Mouse (Mus musculus) inflammation-experienced regulatory T-cells, adult 6 months (primary cell): Measurements from ENCODE around the gene Plxnc1. TPM values are rescaled to one million over a fixed set of nuclear protein-coding genes. Genes with fewer than 3 reads are reported as not detected.

Source experiments
- ATAC-seq: one replicate; pipeline ENCODE4 v1.8.0; 2017
- polyA plus RNA-seq, 3 experiments: library from polyadenylated mRNA; unstranded; fragments of 100-300 nt; shearing (Covaris generic); gene quantifications; one replicate each; pipeline ENCODE4 v1.2.1; 2017

Gene Plxnc1
- 10 to 100 TPM; 21.8 to 22.9 (median 22.5) TPM for polyA plus RNA-seq

DNA sequence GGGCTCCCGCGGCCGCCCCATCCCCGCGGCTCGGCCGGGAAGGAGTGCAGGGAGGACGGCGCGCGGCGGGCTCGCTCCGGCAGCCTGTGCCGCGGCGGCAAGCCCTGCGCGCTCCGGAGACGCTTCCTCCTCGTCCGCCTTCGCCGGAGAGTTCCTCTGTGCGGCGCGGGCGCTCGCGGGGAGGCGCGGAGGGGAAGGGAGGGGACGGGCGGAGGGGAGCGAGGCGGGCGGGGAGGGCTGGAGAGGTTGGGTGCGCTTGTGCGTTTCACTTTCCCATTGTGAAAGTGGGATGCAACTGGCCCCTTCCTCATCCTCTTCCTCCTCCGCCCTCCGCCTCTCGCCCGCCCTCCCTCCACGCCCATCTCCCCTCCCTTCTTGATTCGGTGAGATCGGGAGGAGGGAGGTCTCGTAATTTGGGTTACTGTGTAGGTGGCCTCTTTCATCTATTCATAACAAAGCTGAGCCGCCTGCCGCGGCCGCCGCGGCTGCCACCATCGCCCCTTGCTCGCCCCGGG lies at the start of gene Plxnc1:
Plxnc1 (minus strand) TSS at position 145 of the 515 bp plus-strand sequence.
- peak; percentile 74 for ATAC-seq

DNA sequence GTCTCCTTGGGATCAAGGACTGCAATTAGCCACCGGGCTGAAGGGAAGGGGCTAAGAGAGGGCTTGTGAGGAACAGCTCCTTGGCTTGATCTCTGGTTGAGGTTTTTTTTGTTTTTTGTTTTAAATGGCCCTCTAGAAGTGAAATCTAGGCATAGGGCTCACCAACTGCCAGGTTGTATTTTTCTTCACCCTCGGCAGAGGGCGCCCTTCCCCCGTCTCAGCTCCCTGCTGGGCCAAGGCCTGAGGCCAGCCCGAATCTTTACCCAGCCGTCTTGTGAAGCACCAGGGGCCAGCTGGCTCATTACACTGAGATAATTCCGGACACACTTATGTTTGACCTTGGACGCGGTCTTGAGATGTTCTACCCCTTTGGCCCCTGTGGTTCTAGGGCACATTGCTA lies 47.5 kb upstream of the Plxnc1 start:
- ATAC-seq: peak; percentile 81

DNA sequence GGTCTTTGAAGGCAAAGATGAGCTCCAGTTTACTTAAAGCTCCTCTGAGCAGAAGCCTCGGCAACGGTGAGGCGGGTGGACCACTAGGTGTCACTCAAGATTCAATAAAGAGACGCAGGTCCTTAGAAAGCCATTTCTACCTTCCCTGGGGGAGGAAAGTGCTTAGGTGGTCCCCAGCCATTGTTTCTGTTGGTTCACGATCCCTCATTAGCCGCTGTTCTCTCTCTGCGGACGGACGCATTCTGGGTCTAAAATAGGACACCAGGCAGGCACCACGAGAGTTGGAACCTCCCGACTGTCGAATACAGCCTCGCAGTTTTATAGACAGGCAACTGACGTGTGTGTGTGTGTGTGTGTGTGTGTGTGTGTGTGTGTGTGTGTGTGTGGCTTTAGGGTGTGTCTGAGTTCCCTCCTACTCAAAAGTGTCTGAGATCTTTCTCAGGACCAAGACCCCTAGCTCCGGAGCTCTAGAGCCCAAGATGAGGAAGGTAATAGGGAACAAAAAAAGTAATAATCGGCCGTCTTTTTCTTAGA lies 47.0 kb upstream of the Plxnc1 start:
- ATAC-seq: peak; percentile 69

DNA sequence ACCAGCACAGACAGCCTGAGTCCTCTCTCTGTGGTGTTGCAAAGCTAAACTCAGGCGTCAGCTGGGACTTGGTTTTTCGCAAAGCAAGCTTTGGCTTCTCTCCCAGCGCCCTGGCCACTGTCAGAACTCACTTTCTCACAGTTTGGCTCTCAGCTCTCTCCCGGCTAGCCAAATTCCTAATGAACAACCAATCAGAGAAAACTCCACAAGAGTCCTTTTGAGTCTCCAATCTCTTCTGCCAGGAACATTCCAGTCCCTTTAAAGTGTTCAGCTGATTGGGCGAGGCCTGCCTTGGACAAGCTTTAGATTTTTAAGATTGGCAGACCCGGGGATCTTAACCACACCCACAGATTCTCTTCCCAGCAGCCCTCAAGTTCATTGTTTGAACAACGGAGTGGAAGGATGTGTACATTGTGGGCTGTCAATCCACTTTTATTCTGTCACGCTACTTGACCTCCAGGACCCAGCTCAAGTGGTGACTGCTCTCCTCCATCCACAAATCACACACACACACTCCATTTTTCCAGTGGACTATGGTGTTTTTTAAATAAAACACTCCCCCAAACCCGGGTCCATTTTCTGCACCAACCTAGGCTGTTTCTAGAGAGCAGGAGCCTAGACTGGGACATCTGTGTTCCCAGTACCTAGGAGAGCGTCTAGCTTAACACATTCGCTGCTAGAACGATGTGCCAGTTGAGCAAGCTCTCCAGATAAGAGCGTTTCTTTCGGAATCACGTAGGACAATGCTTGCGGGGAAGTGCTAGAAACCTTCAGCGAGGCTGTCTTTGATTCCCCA lies 46.3 kb upstream of the Plxnc1 start:
- ATAC-seq: no peak

DNA sequence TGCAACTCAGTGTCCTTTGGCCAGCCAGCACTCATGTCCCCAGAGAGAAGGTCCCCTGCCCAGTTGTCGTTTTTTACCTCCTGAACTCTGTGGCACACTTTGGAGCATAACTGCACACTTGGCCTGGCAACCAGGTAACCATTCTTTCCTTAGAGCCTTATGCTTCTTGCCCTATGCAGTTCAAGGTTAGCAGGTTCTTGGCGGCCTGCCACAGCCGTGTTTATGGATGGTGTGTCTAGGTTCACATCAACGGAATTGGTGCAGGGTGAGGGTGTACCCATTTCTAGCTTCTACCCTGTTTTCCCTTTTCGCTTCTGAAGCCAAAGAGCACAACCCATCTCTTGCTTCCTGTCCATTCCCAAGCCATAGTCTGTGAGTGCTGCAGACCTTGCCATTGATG lies 44.7 kb upstream of the Plxnc1 start:
- ATAC-seq: no peak

DNA sequence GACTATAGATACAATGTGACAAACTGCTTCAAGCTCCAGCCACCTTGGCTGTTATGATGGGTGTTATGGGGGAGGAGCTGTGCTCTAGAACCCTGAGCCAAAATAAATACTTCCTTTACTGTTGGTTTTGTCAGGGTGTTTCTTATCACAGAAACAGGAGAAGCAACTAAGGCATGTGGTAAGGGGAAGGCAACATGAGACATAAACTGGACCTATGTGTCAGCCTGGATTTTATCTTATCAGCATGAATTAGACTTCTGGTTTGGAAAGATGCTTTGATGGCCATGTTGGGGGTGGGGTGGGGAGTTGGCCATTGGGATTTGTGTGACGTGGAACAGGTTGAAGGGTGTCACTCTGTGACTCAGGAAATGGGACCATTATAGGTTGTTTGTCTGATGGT lies 40.5 kb upstream of the Plxnc1 start:
- no peak for ATAC-seq

DNA sequence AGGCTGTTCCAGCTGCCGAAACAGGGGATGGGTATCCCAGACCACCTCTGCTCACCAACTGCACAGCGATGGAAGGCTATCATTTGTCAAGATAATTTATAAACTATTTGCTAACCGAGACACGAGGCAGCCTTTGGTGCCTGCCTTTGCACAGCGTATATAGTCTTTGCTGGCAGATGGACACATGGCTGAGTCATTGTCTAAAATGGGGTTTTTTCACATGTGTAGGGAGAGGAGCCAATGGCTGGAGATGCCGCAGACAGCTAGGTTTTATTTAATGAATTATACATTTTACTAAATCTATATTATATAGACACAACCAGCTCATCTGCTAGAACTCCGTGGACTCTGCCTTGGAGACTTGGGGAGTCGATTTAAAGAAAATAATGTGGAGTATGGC lies 37.9 kb upstream of the Plxnc1 start:
- no peak for ATAC-seq

DNA sequence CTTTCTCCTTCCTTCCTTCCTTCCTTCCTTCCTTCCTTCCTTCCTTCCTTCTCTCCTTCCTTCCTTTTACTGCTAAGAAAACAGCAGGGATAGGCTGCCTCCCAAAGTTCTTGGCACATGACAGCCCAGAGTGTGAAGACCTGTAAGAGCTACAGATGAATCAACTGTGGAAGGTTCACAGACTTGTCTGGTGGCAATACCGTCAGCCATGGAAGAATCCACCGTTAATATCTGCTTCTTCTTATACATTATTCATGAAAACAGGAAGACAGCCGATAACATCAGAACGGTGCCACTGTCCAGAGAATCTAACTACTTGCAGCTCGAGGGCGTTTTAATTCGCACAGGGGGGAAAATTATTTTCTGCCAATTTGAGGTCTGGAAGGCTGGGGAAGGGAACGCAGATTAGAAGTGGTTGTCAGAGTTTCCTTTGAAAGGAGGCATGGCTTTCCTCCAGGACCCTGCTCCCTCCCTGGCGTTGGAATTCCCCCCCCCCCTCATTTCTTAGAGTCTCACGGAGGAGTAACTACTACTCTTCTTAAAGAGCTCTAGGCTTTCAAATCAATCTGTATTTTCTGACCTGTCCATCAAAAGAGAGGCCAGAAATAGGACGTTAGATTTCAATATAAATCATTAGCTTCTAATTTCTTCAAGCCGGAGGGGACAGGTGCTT lies 37.0 kb upstream of the Plxnc1 start:
- ATAC-seq: no peak

DNA sequence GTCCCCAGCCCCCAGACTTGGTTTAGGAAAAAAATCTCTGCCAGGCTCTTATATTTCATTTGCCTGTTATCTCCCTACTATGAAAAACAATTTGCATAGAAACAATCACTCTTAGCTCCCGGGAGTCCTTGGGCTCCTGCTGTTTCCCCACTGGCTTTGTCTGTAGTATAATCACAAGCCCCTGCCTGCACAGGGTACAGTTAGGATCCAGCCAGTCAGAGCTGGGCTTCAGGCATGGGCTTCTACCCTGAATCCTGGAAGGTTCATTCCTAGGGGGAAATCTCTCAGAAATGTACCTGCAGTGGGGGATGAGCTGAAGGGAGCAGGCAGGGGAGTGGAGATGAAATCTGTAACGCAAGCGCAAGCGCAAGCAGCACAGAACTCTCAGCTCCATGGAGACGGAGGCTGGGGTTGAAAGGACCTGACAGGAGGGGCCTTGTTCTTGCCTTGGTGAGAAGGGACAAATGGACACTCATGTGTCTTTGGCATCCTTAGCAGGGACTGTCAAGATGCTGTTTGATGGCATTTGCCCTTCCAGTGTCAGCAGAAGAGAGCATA lies 33.7 kb upstream of the Plxnc1 start:
- ATAC-seq: no peak

DNA sequence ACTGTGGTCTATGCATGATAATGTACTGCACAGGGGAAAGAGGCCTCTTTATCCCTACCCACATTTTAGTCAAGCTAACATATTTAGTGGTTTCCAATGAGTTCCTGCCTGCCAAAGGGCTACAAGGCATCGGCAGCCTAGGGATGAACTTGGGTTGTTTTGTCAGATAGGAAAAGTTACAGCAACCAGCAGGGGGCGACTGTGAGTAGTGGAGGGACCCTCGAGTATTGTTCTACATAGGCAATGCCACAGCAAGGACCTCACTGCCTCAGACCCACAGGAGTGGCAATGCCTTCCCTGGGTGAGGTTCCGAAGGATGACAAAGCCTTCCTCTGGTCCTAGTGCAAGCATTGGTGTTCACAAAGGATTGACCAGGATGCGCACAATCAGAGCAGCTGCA lies 31.7 kb upstream of the Plxnc1 start:
- no peak for ATAC-seq

DNA sequence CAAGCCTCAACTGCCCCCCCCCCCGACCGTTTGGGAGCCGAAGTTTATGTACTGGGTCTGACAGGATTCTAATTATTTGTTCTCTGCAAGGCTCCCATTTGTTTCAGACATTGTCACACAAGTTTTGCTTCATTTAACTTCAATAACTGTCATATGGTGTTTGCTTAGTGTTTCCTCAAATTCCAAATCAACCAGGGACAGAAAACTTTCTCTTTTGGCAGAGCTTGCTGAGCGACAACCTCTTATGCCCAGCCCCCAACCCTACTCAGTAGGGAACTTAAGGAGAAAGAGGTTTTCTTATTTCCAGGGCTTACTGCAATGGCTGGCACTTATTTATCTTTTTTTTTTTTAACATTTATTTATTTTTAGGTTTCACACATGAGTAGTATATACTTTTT lies 30.5 kb upstream of the Plxnc1 start:
- ATAC-seq: no peak

DNA sequence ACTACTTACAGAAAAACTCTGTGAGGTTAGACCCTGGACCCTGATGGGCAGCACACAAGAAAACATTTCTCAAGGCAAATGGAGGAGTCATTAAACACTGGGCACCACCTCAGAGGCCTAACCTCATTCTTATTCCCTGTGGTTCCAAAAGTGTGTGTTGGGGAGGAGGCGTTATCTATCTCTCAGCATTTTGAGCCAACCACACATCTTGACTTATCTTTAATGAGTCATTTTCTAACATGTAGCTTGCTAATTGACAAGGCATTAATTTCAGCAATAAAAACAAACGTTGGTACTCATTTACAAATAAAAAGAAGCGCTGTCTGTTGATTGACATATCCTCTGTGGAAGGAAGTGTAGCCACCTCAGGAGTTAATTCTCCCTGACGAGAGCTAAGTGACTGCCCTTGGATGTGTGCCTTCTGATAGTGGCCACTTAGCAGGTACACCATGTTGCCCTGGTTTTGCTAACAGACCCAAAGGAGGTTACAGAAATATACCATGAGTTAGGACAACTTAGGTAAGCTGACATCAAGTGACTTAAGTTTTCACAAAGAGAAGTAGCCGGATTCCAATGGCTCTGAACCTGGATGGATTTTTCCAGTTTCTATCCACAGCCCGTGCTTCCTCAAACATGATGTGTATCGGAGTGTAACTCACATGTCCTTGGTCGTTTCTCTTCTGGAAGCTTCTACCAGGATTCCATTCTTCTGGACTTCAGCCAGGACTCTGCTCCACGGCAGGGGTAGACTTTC lies 29.9 kb upstream of the Plxnc1 start:
- no peak for ATAC-seq

DNA sequence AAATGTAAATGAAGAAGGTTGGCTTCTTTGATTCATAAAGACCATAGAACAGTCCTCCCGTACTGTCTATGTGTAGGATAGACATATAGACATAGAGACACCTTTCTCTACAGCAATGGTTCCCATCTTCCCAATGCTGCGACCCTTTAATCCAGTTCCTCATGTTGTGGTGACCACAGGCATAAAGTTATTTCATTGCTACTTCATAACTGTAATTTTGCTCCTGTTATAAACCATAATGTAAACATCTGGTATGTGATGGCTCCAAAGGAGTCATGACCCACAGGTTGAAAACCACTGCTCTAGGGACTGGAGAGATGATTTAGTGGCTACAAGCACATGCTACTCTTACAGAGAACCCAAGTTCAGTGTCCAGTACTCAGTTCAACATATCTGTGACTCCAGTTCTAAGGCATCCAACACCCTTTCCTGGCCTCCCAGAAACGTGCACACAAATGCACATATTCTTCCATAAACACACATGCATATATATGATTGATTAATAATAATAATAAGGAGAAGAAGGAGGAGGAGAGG lies 27.1 kb upstream of the Plxnc1 start:
- ATAC-seq: no peak

DNA sequence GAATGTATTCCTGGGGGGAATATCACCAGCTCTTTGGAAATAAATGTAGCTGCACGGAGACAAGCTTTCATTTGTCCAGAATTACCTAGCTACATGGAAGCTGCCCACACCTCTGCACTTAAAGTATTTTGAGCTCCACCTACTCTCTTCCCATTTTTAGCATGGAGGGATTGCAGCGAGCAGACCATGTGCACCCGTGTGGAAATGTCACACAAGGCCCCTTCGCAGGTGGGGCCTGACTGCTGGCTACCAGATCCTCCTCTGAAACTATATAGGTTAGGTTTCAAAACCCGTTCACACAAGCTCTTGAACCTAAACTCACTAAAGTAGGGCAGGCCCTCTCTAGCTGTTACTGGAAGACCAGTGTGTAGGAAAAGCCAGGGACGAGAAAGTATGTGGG lies 25.6 kb upstream of the Plxnc1 start:
- no peak for ATAC-seq

DNA sequence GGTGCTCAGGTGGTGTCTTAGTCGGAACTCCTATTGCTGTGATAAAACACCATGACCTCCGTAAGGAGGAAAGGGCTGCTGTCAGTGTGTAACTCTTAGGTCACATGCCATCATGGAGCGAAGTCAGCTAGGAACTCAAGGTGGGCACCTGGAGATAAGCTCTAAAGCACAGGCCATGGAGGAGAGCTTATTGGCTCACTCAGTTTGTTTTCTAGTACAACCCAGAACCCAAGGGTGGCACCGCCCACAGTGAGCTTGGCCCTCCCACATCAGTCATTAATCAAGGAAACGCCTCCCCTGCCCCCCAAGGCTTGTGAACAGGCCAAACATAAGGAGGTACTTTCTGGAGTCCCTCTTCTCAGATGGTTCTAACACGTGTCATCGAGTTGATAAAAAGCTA lies 22.8 kb upstream of the Plxnc1 start:
- ATAC-seq: no peak

DNA sequence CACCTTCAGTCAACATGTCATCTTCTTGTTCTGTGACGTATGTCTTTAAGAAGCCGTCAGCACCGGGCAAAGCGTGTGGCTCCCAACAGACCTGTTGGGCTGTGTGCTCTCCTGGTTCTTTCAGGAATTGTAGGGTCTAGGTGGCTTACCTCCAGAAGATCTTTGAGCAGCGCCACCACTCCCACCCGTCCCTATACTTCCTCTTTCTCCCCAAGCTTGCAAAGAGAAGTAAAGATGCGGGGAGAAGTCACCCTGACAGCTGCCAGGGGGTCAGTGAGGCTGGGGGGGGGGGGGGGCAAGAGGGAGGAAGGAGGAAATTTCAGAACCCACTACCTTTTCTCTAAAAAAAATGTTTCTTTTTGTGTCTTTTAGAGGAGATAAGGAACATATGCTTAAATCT lies 22.2 kb upstream of the Plxnc1 start:
- no peak for ATAC-seq

DNA sequence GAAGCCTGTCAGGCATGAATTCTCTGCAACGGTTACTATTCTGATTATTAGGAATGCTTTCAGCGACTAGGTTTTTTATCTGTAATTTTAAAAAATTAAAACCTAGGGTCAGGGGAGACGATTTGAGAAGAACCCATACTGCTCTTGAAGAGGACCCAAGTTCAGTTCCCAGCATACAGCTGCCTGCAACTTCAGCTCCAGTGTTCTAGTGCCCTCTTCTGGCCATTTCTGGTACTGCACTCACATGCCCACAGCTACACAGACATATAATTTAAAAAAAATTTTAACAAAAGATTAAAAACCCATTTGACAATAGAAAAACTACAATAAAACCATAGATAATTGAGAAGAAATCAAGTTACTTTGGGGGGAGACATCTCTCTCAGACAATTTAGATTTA lies 20.5 kb upstream of the Plxnc1 start:
- ATAC-seq: no peak

DNA sequence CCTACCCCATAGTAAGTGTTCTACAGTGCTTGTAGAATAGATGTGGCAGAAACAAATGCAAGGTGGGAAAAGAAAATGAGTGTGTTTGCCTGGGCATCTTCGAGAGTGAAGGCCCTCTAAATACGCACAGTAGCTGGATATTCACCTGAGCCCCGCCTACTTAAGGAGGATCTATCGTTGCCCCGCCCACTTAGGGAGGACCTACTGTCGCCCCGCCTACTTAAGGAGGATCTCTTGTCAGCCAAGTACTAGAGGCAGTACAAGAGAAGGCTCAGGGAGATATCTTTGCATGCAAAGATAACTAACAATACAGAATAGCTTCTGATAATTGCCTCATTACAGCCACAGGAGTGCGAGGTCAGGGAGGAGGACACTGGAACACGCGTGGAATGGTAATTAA lies 17.4 kb upstream of the Plxnc1 start:
- no peak for ATAC-seq

DNA sequence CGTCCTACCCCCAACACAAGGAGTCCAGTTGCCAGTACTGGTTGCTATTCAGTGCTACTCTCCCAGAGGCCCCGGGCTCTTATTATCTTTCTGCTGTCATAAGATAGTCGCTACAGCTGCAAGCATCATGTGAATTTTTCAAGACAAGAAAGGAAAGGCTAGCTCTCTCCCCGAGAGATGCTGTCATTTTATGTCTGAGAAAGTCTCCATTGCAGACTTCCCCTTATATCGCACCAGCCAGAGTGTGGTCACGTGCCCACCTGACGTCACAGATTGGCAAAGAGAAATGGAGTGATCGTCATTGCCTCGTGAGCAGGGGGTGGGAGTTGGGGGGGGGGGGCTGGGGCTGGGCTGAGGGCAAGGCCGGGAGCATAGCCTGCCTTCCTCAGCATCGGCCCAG lies 16.6 kb upstream of the Plxnc1 start:
- no peak for ATAC-seq

DNA sequence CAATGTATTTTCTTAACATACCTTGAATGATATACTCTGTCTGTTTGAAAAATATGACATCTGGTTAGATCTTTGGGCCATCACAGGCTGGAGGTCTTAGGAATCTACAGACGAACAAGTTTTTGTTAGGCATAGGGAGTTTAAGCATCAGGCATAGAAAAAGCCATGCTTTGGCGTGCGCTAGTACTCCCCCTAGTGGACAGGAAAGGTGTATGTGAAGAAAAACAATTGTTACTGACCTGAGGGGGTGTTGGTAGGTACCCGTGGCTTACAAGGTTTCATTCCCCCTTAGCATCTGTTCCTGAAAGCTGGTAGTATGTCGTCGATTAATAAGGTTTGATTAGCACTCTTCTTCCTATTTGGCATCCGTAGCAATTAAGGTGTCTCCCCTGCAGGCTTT lies 13.7 kb upstream of the Plxnc1 start:
- ATAC-seq: peak; percentile 65

DNA sequence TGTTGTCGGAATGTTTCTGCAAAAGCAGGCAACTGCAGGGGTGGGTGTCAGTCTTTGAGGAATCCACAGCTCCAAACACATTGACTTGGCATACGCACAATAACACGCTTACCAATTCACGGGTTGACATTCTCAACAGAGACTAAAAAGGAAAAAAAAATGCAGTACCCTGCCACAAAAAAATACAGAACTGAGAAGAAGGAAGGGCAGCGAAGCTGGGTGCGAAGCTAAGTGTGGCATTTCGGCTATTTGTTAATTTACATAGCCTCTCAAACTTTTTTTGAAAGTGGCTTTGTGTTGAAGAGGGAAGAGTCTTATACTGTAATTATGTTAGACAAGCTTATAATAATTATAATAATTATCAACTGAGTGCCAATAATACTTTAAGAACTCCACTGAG lies 13.1 kb upstream of the Plxnc1 start:
- no peak for ATAC-seq

DNA sequence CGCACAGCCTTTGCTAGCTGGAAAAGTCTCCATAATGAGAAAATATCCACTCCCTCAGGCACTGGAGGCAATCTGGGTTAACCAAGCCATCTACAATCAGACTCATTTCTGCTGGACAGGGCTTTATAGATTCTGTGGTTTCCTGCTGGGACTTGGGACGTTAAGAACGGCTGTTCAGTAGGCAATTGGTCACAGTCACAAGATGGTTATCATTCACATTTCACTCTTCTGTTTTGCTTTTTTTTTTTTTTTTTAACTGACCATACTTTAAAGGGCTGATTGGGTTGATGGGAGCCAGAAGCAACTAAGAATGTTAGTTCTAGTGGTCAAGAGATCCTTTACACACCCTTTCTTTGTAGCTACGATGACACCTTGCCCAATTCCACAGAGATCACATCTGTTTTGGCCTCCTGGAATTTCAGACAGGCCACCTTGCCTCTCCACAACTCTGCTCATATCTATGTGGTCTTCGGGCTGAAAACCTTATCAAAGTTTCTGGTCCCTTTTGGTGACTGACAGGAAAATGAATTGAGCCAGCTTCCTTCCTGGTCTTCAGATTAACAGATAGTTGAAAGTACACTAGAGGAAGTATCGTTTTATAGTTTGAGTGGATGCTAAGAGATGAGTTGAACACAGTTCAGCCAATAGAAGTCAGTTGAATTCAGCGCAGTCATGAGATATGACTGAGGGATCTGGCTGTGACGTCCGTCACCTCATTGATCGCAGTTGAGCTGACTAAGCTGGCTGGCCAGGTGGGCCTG lies 3.5 kb upstream of the Plxnc1 start:
- no peak for ATAC-seq
